Mouse (Mus musculus): ENCODE measurements around the gene Ddx20.

DNA sequence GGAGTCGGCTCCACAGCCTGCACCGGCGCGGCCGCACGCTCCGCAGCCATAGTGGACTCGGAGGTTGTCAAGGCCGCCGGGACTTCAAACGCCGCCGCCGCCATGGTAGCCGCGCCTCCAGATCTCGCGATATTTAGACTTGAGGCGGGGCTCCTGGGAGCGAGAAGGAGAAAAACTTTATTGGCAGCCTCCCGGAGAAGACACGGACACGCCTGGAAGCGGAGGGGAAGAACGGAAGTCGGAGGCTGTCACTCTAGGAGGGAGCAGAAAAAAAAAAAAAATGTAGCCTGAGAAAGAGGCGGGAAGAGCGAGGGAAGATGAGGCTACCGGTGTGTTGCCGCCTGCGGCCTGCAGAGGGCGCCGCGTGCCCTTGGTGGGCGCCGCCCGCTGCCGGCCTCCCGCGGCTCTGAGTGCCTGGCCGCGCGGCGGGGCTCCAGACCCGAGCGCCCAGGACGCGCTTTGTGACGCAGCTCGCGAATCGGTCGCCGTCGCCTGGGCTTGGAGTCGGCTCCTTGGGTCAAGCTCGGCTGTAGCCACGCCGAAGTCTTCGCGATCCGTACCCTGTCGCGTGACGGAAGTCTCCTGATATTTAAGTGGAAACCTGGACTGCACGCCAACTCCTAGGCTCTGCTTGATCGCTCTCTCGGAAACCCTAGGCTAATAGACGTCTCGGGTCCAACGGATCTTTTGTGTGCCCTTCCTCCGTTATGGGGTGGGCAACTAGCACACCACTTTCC is at the start of gene Ddx20:
- TF ChIP-seq CTCF (IDR thresholded peaks at IDR 0.05; ENCODE audit: control insufficient read depth, insufficient read depth, low read length) (peak; percentile 80), POLR2A (IDR thresholded peaks at IDR 0.05; ENCODE audit: borderline replicate concordance, control insufficient read depth, low read depth, low read length) (peak; percentile 65; the same call in 1 of the 2 replicates)
